Mouse (Mus musculus): ENCODE measurements around the gene Nenf. TPM values are rescaled to one million over a fixed set of nuclear protein-coding genes. Genes with fewer than 3 reads are reported as not detected.

Gene Nenf
- total and polyA plus RNA-seq, 2 experiments = 24.3 to 31.5 TPM

DNA sequence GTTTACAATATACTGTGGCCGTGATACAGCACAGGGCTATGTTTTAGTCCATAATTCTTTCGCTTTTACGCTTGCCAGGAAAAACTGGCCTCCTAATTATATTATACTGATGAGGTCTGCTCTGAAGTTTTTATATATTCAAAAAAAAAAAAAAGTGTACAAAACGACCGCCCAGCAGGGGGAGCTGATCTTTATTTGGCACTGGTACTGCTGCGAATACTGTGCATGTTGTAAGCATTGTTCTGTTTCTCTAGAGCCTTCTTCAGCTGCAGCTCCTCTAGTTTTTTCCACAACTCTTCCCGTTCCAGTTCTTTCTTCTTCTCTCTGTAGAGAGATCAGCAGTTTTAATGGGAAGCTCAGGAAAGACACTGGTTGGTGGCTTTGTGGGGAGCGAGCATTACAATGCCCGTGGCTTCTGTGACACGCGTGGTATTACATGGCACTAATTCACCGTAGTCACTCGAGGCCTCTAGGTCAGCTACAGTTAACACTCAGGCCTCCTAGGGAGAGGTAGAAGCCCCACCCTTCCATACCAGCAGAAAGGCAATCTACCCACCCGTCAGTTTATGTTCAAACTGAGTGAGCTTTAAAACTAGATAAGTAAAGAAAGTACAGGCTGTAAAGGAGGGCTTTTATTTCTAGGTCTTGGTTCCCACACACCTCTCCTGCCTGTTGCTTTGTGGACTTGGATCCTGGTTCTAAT lies 34.9 kb upstream of the Nenf start:
- WGBS = 69% methylated on average over 14 of the region's 14 CpGs
- TF ChIP-seq POLR2A (IDR thresholded peaks at IDR 0.05; ENCODE audit: extremely low read depth, insufficient read depth, low read length) = no peak
- peak; percentile 33; the same call in 1 of the 2 replicates for TF ChIP-seq CTCF (IDR thresholded peaks at IDR 0.05; ENCODE audit: low read depth, low read length)
- no peak for DNase-seq (ENCODE audit: extremely low read depth, low read depth, low spot score)
- Histone ChIP-seq H3K9ac (ENCODE audit: low read depth, low read length) (no peak overlapping the region), H3K27me3 (ENCODE audit: control insufficient read depth, insufficient read depth, low read length) (no peaks in the 10 kb centered on the region), H3K27ac (replicated peaks; ENCODE audit: insufficient read depth, low read depth, low read length) (no peak overlapping the region), H3K4me1 (ENCODE audit: control insufficient read depth, insufficient read depth, low read length) (no peaks in the 10 kb centered on the region), H3K79me2 (ENCODE audit: control insufficient read depth, insufficient read depth, low read length) (no peaks in the 10 kb centered on the region), H3K36me3 (ENCODE audit: control insufficient read depth, insufficient read depth, low read length) (peaks cover 51% of the 10 kb centered on the region), H3K4me3 (ENCODE audit: insufficient read depth, low read depth, low read length) (no peak overlapping the region)

- Histone ChIP-seq H3K27me3 (ENCODE audit: control insufficient read depth, insufficient read depth, low read length) (no peaks in the 10 kb centered on the region), H3K27ac (replicated peaks; ENCODE audit: insufficient read depth, low read depth, low read length) (no peak overlapping the region), H3K36me3 (ENCODE audit: control insufficient read depth, insufficient read depth, low read length) (peaks cover 29% of the 10 kb centered on the region), H3K9ac (ENCODE audit: low read depth, low read length) (no peak overlapping the region), H3K4me1 (ENCODE audit: control insufficient read depth, insufficient read depth, low read length) (no peaks in the 10 kb centered on the region), H3K79me2 (ENCODE audit: control insufficient read depth, insufficient read depth, low read length) (no peaks in the 10 kb centered on the region), H3K4me3 (ENCODE audit: insufficient read depth, low read depth, low read length) (no peak overlapping the region)
- no peak for TF ChIP-seq CTCF (IDR thresholded peaks at IDR 0.05; ENCODE audit: low read depth, low read length)
- TF ChIP-seq POLR2A (IDR thresholded peaks at IDR 0.05; ENCODE audit: extremely low read depth, insufficient read depth, low read length) = no peak
- no peak for DNase-seq (ENCODE audit: extremely low read depth, low read depth, low spot score)
- 85% methylated on average over 5 of the region's 5 CpGs for WGBS
Measured at GRCm38 (mm10) chr1:191350355-191350754, 32.4 kb upstream of the Nenf start.

- DNase-seq (ENCODE audit: extremely low read depth, low read depth, low spot score) = no peak
- no peak for TF ChIP-seq POLR2A (IDR thresholded peaks at IDR 0.05; ENCODE audit: extremely low read depth, insufficient read depth, low read length)
- no peak for TF ChIP-seq CTCF (IDR thresholded peaks at IDR 0.05; ENCODE audit: low read depth, low read length)
- Histone ChIP-seq H3K27me3 (ENCODE audit: control insufficient read depth, insufficient read depth, low read length) (no peaks in the 10 kb centered on the region), H3K4me1 (ENCODE audit: control insufficient read depth, insufficient read depth, low read length) (no peaks in the 10 kb centered on the region), H3K4me3 (ENCODE audit: insufficient read depth, low read depth, low read length) (no peak overlapping the region), H3K79me2 (ENCODE audit: control insufficient read depth, insufficient read depth, low read length) (no peaks in the 10 kb centered on the region), H3K9ac (ENCODE audit: low read depth, low read length) (no peak overlapping the region), H3K27ac (replicated peaks; ENCODE audit: insufficient read depth, low read depth, low read length) (no peak overlapping the region), H3K36me3 (ENCODE audit: control insufficient read depth, insufficient read depth, low read length) (peaks cover 23% of the 10 kb centered on the region)
- 90% methylated on average over 23 of the region's 23 CpGs for WGBS
Measured at GRCm38 (mm10) chr1:191349486-191350037, 31.6 kb upstream of the Nenf start.

GRCm38 (mm10) chr1:191348996-191349395 lies 31.0 kb upstream of the Nenf start:
- Histone ChIP-seq H3K4me3 (ENCODE audit: insufficient read depth, low read depth, low read length) (no peak overlapping the region), H3K4me1 (ENCODE audit: control insufficient read depth, insufficient read depth, low read length) (no peaks in the 10 kb centered on the region), H3K36me3 (ENCODE audit: control insufficient read depth, insufficient read depth, low read length) (peaks cover 21% of the 10 kb centered on the region), H3K9ac (ENCODE audit: low read depth, low read length) (no peak overlapping the region), H3K79me2 (ENCODE audit: control insufficient read depth, insufficient read depth, low read length) (no peaks in the 10 kb centered on the region), H3K27ac (replicated peaks; ENCODE audit: insufficient read depth, low read depth, low read length) (no peak overlapping the region), H3K27me3 (ENCODE audit: control insufficient read depth, insufficient read depth, low read length) (no peaks in the 10 kb centered on the region)
- TF ChIP-seq CTCF (IDR thresholded peaks at IDR 0.05; ENCODE audit: low read depth, low read length) (no peak), POLR2A (IDR thresholded peaks at IDR 0.05; ENCODE audit: extremely low read depth, insufficient read depth, low read length) (no peak)
- WGBS = 81% methylated on average over 5 of the region's 5 CpGs
- DNase-seq (ENCODE audit: extremely low read depth, low read depth, low spot score) = no peak

DNA sequence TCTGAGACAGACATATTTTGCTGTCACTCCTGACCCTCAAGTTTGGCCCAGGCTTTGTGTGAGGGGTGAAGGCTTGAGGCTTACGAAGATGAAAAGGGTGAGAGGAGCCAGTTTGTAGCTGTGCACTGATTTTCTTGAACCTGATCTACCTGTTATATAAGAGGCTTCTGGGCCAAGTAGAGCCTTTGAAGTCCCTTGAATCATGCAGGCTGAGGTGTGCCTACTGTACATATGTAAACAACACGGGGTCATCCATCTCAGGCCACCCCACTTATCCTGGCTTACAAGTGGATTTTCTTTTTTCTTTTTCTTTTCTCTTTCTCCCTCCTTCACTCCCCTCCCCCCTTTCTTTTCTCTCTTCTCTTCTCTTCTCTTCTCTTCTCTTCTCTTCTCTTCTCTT lies 30.6 kb upstream of the Nenf start:
- Histone ChIP-seq H3K4me3 (ENCODE audit: insufficient read depth, low read depth, low read length) (no peak overlapping the region), H3K9ac (ENCODE audit: low read depth, low read length) (no peak overlapping the region), H3K36me3 (ENCODE audit: control insufficient read depth, insufficient read depth, low read length) (peaks cover 17% of the 10 kb centered on the region), H3K27me3 (ENCODE audit: control insufficient read depth, insufficient read depth, low read length) (no peaks in the 10 kb centered on the region), H3K27ac (replicated peaks; ENCODE audit: insufficient read depth, low read depth, low read length) (no peak overlapping the region), H3K4me1 (ENCODE audit: control insufficient read depth, insufficient read depth, low read length) (no peaks in the 10 kb centered on the region), H3K79me2 (ENCODE audit: control insufficient read depth, insufficient read depth, low read length) (no peaks in the 10 kb centered on the region)
- whole genome bisulfite sequencing = 72% methylated on average over 2 of the region's 2 CpGs
- TF ChIP-seq CTCF (IDR thresholded peaks at IDR 0.05; ENCODE audit: low read depth, low read length) (no peak), POLR2A (IDR thresholded peaks at IDR 0.05; ENCODE audit: extremely low read depth, insufficient read depth, low read length) (no peak)
- DNase-seq (ENCODE audit: extremely low read depth, low read depth, low spot score) = no peak

- no peak overlapping the region for H3K4me3 ChIP-seq (ENCODE audit: insufficient read depth, low read depth, low read length)
- WGBS = 95% methylated on average over 8 of the region's 8 CpGs
- H3K9ac ChIP-seq (ENCODE audit: low read depth, low read length) = no peak overlapping the region
- no peak for TF ChIP-seq CTCF (IDR thresholded peaks at IDR 0.05; ENCODE audit: low read depth, low read length)
- no peak for TF ChIP-seq POLR2A (IDR thresholded peaks at IDR 0.05; ENCODE audit: extremely low read depth, insufficient read depth, low read length)
- H3K79me2 ChIP-seq (ENCODE audit: control insufficient read depth, insufficient read depth, low read length) = no peaks in the 10 kb centered on the region
- no peaks in the 10 kb centered on the region for H3K27me3 ChIP-seq (ENCODE audit: control insufficient read depth, insufficient read depth, low read length)
- H3K4me1 ChIP-seq (ENCODE audit: control insufficient read depth, insufficient read depth, low read length) = no peaks in the 10 kb centered on the region
- H3K27ac ChIP-seq (replicated peaks; ENCODE audit: insufficient read depth, low read depth, low read length) = no peak overlapping the region
- H3K36me3 ChIP-seq (ENCODE audit: control insufficient read depth, insufficient read depth, low read length) = peaks cover 9% of the 10 kb centered on the region; the same call in 1 of the 2 replicates
- no peak for DNase-seq (ENCODE audit: extremely low read depth, low read depth, low spot score)
Measured at GRCm38 (mm10) chr1:191347602-191348001, 29.6 kb upstream of the Nenf start.
